Mouse (Mus musculus) right cerebral cortex, postnatal 14 days (tissue): Measurements from ENCODE around the gene Acrbp.

ENCODE experiments used
- DNase-seq: peaks from one replicate; pipeline ENCODE4 v3.0.0; 2022

The Acrbp gene

DNA sequence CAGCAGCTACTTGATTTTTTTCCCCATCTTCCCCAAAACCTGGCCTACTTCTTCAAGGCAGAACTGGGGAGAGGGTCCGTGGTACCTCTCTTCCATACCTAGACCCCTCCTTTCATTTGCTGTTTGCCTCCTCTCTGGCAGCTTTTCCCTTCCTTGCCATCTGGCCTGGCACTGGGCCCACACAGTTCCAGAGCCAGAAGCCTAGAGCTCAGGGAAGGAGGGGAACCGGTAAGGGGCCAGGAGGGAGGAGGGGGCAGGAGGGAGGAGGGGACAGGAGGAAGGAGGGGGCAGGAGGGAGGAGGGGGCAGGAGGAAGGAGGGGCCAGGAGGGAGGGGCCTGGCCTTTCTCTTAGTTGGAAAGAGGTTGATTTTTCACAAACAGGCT lies 22.4 kb downstream of the Acrbp start:
- peak; percentile 81 for DNase-seq

DNA sequence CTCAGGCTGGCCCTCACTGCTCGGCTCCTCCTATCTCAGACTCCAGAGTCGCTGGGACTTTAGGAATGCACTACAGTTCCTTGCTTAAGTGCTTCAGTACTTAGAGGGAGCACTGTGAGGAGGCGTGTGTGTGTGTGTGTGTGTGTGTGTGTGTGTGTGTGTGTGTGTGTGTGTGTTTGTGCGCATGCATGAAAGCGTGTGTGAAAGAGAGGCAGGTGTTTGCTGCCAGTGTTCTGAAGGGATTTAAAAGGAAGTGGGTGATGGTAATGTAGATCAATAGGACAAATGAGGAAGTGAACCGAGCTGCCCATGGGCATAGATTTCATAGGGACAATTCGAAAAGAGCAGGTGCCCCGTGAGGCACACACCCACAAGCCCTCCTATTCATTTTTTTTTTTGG lies 24.3 kb downstream of the Acrbp start:
- no peak for DNase-seq

DNA sequence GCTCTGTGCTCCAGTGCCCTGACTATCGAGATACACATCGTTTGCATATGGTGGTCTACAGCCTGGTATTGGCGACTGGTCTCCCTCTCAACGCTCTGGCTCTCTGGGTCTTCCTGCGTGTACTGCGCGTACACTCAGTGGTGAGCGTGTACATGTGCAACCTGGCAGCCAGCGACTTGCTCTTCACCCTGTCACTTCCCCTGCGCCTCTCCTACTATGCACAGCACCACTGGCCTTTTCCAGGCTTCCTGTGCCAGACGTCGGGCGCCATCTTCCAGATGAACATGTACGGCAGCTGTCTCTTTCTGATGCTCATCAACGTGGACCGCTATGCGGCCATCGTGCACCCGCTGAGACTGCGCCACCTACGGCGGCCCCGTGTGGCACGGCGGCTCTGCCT lies 31.9 kb downstream of the Acrbp start:
- no peak for DNase-seq

GRCm38 (mm10) chr6:125081797-125082560 lies 32.5 kb downstream of the Acrbp start:
- peak; percentile 90 for DNase-seq

DNA sequence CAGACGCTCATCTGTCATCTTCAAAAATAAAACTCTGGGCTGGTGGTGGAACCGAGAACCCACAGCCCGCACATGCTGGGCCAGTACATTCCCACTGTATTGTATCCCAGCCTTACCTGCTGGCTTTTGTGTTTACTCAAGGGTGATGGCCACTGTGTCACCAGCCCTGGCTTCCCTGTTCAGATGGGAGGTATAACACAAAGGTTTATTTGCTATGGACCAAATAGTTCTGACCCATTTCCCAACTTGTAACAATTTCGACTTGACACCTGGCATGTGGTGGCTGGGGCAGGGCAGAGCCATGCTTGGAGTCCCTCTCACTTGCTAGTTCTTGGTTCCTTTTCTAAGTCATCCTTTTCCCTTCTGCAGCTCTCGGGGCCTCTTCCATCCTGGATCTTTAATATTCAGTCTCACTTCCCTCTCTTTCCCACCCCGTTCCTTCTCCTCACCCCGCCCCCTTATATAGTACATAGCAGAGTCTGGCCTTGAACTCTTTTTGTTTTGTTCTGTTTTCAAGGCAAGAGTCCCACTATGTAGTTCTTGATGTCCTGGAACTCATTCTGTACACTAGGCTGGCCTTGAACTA lies 33.4 kb downstream of the Acrbp start:
- DNase-seq: no peak

DNA sequence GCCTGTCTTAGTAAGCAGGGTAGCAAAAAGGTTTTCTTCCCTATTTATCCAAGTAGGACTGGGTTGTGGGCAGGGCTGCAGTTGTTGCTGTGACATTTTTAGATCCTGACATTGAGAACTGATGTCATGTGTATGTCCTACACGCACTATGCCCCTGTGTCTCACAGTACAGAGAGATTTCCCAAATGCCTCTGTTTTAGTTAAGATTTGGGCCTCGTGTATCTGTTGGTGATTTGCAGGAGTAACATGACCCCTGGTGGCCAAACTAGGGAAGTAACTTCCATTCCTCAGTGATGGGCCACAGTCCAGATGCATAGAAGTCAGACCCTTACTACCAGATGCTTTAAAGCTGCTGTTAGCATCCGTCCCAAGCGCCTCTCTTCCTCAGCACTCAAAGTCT lies 34.9 kb downstream of the Acrbp start:
- no peak for DNase-seq

DNA sequence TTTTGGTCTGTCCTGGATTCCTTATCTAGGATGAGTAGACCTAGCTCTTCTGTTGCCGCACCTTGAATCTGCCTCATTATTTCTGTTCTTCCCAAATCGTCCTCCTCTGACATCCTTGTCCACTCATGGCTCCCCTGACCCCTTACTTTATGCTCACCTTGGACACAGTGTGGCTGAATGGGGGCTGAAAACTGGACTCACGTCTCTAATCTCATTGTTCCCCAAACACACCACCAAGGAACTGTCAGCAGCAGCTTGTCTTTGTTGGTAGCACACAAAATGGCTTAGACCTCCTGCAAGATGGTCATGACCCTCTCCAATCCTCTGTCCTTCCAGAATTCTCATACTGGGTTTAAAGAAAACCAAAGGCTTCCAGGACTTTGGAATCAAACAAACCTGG lies 38.4 kb downstream of the Acrbp start:
- no peak for DNase-seq

DNA sequence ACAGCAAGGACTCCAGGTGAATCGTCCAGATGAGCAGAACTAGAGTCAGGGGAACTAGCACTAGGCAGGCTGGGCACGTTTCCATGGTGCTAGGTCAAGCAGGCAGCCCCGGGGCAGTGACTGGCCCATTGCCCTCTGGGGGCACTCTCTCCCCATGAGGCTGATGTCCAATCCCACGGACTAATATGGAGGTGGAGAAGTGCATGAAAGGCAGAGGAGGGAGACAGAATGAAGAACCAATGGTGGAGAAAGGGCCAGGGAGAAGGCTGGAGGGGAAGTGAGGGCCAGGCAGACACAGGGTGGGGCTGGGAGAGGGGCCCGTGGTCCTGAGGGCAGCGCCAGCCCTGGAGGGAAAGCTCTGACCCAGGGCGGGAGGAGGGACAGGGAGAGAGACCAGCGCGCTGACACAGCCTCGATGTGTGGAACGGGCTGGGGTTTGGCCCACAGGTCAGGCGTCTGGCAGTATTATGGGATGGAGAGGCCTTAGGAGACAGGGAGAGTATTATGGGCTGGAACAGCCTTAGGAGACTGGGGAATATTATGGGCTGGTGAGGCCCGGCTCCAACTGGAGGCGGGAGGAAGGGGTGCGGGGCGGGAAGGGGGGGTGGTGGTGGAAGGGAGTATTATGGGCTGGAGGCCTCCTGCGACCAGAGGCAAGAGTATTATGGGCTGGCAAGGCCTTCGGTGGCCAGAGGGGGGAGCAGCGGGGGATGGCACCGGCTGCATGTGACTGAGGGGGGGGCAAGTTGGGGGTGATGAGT lies 39.3 kb downstream of the Acrbp start:
- DNase-seq: peak; percentile 72

GRCm38 (mm10) chr6:125089521-125090321 lies 40.2 kb downstream of the Acrbp start:
- peak; percentile 85 for DNase-seq

DNA sequence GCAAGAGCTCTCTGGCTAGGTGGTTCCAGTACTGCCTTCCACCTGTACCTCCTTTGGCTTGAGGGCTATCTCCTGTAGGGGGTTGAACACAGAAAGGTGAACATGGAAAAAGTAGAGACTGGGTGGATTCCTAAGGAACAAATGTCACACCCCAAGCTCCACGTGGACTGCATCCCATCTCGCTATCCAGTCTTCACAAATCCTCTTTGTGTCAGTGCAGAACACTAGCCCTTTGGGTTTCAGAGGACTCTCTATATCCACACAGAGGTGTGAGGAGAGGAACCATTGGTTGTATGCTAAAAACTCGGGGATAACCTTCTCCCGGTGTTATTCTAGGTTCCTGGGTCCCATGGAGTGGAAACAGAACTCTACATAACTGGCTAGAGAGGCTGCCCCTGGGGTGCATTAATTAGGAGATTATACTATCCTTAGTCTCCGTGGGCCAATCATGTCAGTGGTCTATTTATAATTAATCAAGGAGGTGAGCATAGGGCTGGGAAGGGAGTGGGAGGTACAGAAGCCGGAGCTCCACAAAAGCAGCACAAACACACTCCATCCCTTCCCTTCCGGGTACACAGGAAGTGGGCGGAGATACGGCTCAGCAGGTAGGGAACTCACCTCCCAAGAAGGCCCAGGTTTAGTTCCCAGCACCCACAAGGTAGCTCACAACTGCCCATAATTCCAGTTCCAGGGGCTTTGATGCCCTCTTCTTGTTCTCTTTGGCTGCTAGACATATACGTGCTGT lies 41.0 kb downstream of the Acrbp start:
- no peak for DNase-seq

DNA sequence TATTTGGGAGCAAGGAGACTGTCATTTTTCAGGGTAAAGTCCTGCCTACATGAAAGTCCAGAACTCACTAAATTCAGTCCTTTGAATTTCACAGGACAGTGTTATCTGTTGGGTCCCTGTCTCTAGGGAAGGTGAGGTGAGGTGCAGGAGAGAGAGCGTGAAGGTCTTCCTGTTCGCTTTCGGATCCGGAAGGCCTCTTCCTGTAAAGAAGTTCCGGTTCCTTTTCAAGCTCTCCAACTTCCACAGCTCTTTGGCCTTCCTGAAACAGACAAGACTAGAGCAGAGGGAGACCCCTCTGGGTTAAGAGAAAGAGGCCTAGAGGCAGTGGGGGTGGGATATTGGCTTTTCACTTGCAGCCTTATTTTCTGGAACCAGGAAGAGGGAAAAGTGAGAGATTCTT lies 42.9 kb downstream of the Acrbp start:
- DNase-seq: no peak

DNA sequence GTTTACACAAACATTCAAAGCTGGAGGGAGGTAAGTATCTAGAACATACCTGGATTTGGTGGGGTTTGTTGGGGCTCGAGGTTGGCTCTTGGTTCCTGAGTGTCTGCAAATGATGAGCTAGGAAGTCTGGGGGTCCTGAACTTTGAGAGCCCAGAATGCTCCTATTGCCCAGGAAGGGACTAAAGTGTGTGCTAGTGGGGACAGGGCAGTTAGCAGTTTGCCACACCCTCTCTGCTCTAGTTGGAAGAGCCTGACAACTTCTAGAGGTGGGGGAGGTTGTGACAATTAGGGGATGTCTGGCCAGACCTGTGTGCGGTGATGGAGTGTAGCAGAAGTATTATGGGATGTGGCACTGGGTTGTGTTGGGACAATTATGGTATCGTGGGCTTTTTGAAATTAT lies 45.4 kb downstream of the Acrbp start:
- DNase-seq: no peak

GRCm38 (mm10) chr6:125095391-125096278 lies 46.1 kb downstream of the Acrbp start, which contains the start of gene Chd4:
Gene Chd4, plus strand, starts transcription at chr6:125095981.
- peak; percentile 99 for DNase-seq

DNA sequence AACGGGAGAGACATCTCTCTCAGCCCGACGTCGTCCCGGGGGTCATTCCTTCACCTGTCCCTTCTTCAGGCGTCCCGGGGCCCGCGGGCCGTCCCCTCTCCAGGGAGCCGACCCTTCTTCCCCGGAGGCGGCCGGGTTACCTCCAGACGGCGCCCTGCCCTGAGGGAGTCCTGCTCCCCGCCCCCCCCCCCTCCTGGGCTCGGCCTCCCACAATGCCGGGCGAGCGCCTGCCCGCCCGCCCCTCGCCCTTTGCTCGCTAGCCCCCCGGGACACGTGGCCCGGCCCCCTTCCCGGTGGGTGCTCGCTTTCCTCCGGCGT lies 46.7 kb downstream of the Acrbp start:
- no peak for DNase-seq

GRCm38 (mm10) chr6:125096597-125097345 lies 47.3 kb downstream of the Acrbp start:
- peak; percentile 65 for DNase-seq

- DNase-seq: peak; percentile 36
Observed at GRCm38 (mm10) chr6:125097346-125097689, 47.8 kb downstream of the Acrbp start.

- DNase-seq: no peak
Observed at GRCm38 (mm10) chr6:125097951-125098350, 48.5 kb downstream of the Acrbp start.

DNA sequence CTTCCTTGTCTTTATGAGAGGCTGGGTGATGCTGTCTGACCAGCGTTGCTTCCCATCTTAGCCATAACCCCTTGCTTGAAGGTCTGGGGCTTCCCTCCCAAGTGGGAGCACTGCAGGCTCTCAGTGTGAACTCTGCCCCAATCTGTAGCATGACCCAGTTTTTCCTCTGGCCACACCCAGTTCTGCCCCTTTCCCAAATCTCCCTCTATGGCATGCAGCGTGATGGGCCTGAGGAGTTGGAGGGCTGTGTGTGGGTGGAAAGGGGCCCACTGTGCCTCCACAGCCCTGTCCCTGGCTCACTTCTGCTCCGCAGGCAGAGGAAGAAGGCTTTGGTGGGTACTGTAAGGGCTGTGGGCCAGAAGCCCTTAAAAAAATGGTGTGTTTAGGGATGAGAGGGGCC lies 49.0 kb downstream of the Acrbp start:
- no peak for DNase-seq

DNA sequence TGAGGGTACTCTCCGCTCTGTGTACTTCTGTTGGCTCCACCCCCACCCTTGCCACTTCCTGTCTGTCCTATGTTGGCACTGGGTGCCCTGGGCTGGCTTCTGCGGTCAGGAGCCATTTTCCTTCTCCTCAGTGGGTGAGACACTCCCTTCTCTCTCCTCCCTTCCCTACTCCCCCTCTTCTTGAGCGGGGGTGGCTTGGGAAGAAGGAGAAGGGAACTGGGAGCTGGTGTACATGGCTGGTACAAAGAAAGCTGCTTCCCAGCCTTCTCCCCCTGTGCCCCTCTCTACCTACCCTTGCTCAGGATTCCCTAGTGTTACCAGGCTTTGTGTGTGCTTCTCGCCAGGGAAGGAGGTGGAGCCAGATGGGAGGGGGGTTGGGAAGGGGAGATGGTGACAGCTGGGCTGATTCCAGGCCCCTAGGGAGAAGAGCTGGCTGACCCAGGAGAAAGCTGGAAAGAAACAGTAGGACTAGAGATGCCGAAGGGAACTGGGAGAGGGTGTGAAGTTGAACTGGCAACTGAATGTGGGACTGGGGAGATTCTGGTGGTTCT lies 50.0 kb downstream of the Acrbp start:
- DNase-seq: no peak

DNA sequence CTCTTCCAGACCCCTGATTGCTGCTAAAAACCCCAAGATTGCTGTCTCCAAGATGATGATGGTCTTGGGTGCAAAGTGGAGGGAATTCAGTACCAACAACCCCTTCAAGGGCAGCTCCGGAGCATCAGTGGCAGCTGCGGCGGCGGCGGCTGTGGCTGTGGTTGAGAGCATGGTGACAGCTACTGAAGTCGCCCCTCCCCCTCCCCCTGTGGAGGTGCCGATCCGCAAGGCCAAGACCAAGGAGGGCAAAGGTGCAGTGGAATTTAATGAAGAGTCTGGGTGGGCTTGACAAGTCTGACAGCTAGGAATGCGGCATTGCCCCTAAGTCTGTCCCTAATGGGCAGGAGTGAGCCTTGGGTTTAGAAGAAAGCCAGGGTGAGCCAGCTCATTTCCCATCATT lies 52.0 kb downstream of the Acrbp start:
- no peak for DNase-seq

DNA sequence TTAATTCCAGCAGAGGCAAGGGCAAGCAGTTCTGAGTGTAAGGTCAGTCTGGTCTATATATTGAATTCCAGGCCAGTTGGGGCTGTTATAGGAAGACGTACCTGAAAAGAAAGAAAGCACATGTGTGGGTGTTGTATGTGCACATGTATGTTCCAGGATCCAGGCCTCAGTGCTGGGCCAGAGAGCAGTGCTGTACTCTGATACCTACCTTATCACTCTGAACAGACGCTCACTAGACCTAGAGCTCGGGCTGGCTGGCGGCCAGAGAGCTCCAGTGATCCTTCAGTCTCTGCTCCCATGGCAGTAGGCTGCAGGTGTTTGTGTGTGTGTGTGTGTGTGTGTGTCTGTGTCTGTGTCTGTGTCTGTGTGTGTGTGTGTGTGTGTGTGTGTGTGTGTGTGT lies 54.7 kb downstream of the Acrbp start:
- no peak for DNase-seq
